In genomic region chrX:12128165-12129083, GRCm38 (mm10) we compare ENCODE assay signal across 8 mouse cellular contexts. TPM values are rescaled to one million over a fixed set of nuclear protein-coding genes. Genes with fewer than 3 reads are reported as not detected.
DNase-seq lines count a peak whose midpoint lies in the region; ATAC-seq and TF ChIP-seq lines count a peak whose summit lies in the region.

No protein-coding gene starts in this region.

- H3K9me3 ChIP-seq in heart, embryonic 10.5 days = no peaks in the 10 kb centered on the region
- no peaks in the 10 kb centered on the region for H3K9me3 ChIP-seq in stomach, embryonic 16.5 days (replicated peaks; ENCODE audit: control insufficient read depth, low read length)

- peak; percentile 56; the same call in 1 of the 2 replicates for TF ChIP-seq POLR2A in brain, embryonic 14.5 days (IDR thresholded peaks at IDR 0.05; ENCODE audit: borderline replicate concordance, extremely low read depth, insufficient read depth, insufficient read length, poor library complexity, severe bottlenecking)

- no peaks in the 10 kb centered on the region for H3K36me3 ChIP-seq in heart, embryonic 10.5 days
- no peaks in the 10 kb centered on the region for H3K36me3 ChIP-seq in stomach, embryonic 16.5 days (ENCODE audit: control insufficient read depth, insufficient read depth, low read length)

- TF ChIP-seq CTCF in brain, embryonic 14.5 days (IDR thresholded peaks at IDR 0.05; ENCODE audit: borderline replicate concordance, extremely low read depth, insufficient read depth, insufficient read length) = no peak

- peaks cover 60% of the 10 kb centered on the region for H3K4me1 ChIP-seq in heart, embryonic 10.5 days
- peaks cover 20% of the 10 kb centered on the region for H3K4me1 ChIP-seq in stomach, embryonic 16.5 days (ENCODE audit: control insufficient read depth, insufficient read depth, low read length)

- WGBS in heart, embryonic 10.5 days = 2% methylated on average over 48 of the region's 72 CpGs
- WGBS in stomach, embryonic 16.5 days = 2% methylated on average over 46 of the region's 72 CpGs

- peak; percentile 50 for DNase-seq in right cerebral cortex, postnatal 4 days
- no peak for DNase-seq in right cerebral cortex, adult 18-20 months
- DNase-seq in brain, embryonic 14.5 days (ENCODE audit: low read depth) = peak; percentile 90
- DNase-seq in heart, embryonic 10.5 days (ENCODE audit: low spot score) = peak; percentile 78
- DNase-seq in kidney, postnatal 10 days = peak; percentile 87
- DNase-seq in lung, postnatal 4 days = peak; percentile 82 to 91
- no peak for DNase-seq in layer of hippocampus, adult 8-10 months (ENCODE audit: low spot score in 2 of 2)

- peak overlapping the region; percentile 71 for H3K4me3 ChIP-seq in heart, embryonic 10.5 days
- peak overlapping the region; percentile 64 for H3K4me3 ChIP-seq in stomach, embryonic 16.5 days (replicated peaks; ENCODE audit: low read length)

- ATAC-seq in stomach, embryonic 16.5 days (ENCODE audit: insufficient read depth, low FRiP score) = peak; percentile 74

- peak overlapping the region; percentile 82 for H3K9ac ChIP-seq in stomach, embryonic 16.5 days (ENCODE audit: low read length)

- peaks cover 97% of the 10 kb centered on the region for H3K27me3 ChIP-seq in heart, embryonic 10.5 days (ENCODE audit: insufficient read depth, poor library complexity, severe bottlenecking)
- peaks cover 51% of the 10 kb centered on the region for H3K27me3 ChIP-seq in stomach, embryonic 16.5 days (ENCODE audit: control insufficient read depth, insufficient read depth, low read length)

- H3K27ac ChIP-seq in heart, embryonic 10.5 days = peak overlapping the region; percentile 94
- peak overlapping the region; percentile 80 for H3K27ac ChIP-seq in stomach, embryonic 16.5 days (ENCODE audit: low read length)

- peak overlapping the region; percentile 60 for H3K4me2 ChIP-seq in stomach, embryonic 16.5 days (ENCODE audit: low read depth, low read length)

RNA-seq across cellular contexts. Expression of gene Bcor, which starts 31.7 kb away (rescaled TPM):
- polyA plus RNA-seq in brain, embryonic 14.5 days (2012; rRNA removed) = 18.3 and 29.3 TPM in 2 replicates
- 17.5 and 20.8 TPM in 2 replicates for polyA plus RNA-seq in heart, embryonic 10.5 days (2016; fragmentation: Nextera tagmentation; extraction: Ambion mirVana)
- polyA plus RNA-seq in stomach, embryonic 16.5 days (2015; fragmentation: Nextera tagmentation; extraction: Ambion mirVana) = 11.1 and 13.9 TPM in 2 replicates
- 10 to 100 TPM; 17.6 to 21.4 (median 20.3) TPM for total RNA-seq in layer of hippocampus, adult 8-10 months (2022)

Comparison
In these comparisons a context has a peak if more than half of its experiments do, and no peak if none do; other contexts are left out.
1. DNase-seq: peak in right cerebral cortex, postnatal 4 days (single experiment), brain, embryonic 14.5 days (single experiment), heart, embryonic 10.5 days (single experiment), kidney, postnatal 10 days (single experiment) and lung, postnatal 4 days (2 of 2); none in right cerebral cortex, adult 18-20 months (single experiment) and layer of hippocampus, adult 8-10 months (0 of 2).